Mouse (Mus musculus): Measurements from ENCODE around the gene Hoxc12.

Hoxc12 gene

DNA sequence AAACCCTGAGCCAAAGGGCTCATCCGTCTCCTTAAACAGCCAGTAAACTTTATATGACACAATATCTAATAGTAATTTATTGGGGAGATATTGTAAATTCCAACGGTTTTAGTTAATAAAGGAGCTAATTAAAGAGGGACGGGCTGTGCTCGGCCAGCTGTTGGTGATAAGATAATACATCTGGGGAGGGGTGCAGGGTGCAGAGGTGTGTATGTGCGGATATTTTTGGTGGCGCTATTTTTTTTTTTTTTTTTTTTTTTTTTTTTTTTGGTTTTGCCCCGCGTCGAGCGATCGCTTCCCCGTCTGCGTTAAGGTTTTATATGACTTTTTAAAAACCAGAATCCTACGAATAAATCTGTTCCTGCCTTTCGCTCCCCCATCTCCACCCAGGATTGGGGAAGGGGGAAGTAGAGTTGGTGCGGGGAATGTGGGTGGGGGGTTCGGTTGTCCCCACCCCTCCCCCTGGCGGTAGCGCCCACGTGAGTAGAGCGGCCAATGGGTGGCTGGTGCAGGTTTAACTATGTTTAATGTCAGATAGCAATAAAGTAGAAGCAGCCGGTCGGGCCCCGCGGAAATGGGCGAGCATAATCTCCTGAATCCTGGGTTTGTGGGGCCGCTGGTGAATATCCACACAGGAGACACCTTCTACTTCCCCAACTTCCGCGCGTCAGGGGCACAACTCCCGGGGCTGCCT lies at the start of gene Hoxc12:
Gene Hoxc12 (plus strand): TSS at position 479 of the 694 bp plus-strand sequence.
- DNase-seq, result no peak

- DNase-seq, result no peak
Observed at GRCm38 (mm10) chr15:102895115-102895514, 41.4 kb upstream of the Hoxc12 start.

- DNase-seq, result no peak
Observed at GRCm38 (mm10) chr15:102904946-102905345, 31.6 kb upstream of the Hoxc12 start.

DNA sequence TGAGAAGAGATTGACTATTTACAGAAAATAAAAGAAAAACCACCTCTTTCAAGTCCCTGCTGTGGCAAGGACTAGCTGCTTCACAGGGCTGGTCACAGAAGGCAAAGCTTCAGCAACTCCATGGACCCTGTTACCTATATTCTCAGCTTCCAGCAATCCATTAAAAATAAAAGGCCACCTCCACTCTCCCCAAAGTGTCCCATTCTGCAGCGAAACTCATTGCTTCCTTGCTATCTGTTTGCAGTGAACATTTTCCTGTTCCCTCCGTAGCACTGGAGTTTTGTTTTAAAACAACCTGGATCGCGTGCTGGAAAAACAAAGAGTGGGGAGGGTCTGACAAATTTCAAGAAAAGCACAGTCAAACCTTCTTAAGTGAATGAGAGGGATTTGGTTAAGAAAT lies 27.0 kb upstream of the Hoxc12 start:
- DNase-seq, result no peak

DNA sequence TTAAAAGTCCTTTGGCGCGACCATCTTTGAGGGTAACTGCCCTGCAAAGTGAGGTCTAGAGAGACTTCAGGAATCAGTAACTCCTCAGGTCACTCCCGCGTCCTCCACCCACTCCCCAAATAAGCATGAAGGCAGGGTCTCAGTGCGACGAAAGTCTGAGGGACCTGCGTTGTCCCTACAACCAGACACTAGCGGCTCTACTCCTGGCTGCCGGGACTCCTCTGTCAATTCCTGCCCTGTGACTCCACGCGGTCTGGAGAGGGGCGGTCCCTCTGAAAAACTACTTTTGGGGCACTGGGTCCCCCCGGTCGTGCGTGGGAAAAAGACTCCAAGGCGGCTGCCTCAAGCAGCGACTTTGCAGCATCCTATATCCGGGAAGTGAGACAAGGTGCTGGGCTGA lies 26.5 kb upstream of the Hoxc12 start:
- DNase-seq, result no peak

DNA sequence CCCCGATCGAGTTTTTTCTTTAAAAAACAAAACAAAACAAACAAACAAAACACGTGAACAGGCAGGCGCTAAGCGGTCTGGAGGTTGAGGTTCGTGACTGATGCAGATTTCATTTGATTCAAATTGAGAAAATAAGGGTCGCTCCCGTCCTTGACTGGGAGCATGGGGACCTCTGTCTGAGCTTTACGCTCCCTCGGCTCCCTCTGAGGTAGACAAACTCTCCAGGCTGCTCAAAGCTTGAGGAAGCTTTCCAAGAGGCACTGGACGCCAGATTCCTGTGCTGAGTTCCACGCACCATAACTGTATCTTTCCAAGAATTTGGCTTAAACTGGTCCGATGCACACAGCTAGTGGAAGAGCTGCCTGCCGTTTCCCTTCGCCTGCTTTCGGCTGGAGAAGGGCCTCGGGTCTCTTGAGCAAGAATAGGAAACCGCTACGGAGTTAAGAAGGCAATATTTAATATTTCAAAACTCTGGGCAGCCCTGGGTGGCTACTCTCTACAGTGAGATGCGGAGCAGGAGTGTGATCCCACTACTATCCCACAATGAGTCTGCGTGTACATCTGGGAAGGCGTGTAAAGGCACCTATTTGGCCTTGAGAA lies 26.0 kb upstream of the Hoxc12 start:
- no peak for DNase-seq

GRCm38 (mm10) chr15:102913038-102913585 lies 23.4 kb upstream of the Hoxc12 start:
- no peak for DNase-seq

- no peak for DNase-seq
Observed at GRCm38 (mm10) chr15:102917972-102918572, 18.5 kb upstream of the Hoxc12 start.

DNA sequence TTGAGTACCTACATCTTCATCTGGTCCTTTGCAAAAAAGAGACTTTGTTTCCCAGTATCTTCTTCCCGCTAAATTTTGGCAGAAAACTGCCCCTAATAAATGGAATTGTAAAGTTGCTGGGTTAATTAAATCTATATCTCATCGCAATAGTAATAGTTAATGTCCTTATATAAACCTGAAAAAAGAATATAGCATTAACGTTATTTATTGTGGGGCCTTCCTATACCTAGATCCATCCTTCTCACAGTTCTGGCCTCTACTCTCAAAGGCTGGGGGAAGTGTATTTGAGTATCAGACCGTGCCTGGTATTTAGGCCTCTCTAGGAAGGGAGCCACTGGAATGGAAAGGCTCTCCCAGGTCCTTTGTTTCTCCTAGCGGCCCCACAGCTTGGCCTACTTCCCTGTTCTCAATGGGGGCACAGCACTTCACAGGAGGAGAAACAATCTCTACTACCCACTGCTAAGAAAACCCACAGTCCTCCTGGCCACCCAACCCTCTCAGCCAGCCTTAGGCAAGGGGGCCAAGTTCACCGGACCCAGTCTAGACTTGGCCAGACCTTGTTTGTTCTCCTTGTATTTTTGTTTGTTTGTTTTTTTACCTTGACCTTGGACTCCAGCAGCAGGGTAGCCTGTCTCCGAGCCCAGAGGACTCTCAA lies 17.8 kb upstream of the Hoxc12 start:
- no peak for DNase-seq

DNA sequence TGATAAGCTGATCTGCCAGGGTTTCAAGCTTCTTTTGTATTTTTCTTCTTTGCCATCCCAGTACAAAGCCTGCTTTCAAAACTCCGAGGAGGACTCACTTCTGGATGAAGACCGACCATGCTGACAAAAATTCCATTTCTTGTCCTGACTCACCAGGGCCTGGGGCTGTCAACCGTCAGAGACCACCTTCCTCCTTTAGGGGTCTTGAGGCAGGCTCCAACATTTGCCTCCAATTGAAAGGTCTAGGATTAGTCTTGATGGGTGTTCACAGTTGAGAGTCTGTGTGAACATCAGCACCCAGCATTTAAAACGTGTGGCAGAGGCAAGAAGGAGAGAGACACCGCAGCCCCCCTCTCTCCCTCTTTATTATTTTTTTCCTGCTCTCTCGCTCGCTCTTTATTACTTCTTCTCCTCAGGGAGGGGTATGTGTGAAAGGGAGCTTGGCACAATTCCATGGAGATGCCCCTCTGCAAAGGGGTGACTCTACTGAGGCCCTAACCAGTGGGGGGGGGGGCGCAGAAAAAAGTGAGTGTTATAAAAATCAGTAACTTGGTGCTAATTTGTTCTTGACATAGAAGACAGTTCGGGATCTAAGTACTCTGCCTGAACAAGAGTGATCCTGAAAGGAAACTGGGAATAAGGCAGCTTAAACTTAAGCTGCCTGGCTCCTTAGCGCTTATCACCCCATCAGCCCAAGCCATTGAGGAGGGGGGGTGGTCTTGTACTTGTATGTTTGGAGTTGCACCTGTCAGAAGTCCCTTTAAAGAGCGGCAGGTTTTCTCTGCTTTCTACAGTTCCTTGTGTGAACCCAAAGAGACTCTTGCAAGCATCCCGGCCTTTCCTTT lies 17.0 kb upstream of the Hoxc12 start:
- DNase-seq, result no peak

- DNase-seq, result peak; percentile 32
Observed at GRCm38 (mm10) chr15:102920619-102921018, 15.9 kb upstream of the Hoxc12 start.

- DNase-seq, result no peak
Observed at GRCm38 (mm10) chr15:102921053-102922011, 15.2 kb upstream of the Hoxc12 start, which contains the start of gene Hoxc13. Hoxc13 (plus strand) TSS chr15:102921103.

- DNase-seq, result no peak
Observed at GRCm38 (mm10) chr15:102922012-102922362, 14.6 kb upstream of the Hoxc12 start.

DNA sequence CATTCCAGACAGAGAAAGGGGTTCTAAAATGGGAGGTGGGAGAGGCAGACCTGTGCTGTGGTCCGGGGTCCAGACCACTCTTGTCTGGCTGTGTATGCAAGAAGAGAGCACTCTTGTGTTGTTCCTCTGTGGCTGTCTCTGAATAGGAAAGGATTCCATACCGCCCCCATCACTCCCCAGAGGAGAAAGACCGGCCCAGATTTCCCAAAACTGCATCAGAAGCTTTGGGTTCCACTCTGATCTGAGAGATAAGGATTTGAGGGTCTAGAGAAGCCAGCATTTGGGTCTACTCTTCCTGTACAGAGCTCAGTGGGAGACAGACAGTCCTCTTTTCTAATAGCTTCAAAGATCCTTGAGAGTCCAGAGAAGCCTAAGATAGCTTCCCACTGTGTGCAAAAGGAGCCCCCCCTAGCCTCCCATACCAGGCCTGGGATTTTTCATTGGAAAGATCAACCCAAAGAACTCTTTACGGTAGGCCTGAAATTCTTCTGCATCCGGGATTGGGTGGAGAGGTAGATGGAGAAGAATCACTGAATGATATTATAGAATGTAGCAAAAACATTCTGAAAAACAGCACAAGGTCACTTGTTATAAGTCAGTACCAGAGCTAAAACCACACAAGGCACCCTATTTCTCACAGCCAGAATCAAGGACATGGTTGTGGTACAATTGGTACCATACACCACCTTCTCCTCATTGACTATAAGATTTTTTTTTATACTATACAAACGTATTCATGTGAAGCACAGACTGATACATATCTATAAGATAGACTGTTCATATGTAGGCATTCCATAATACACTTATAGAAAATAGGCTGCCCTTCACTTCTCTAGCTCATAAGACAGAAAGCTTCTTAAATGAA lies 13.7 kb upstream of the Hoxc12 start:
- DNase-seq, result no peak

- no peak for DNase-seq
Observed at GRCm38 (mm10) chr15:102927032-102927645, 9.4 kb upstream of the Hoxc12 start.

- no peak for DNase-seq
Observed at GRCm38 (mm10) chr15:102931706-102932358, 4.7 kb upstream of the Hoxc12 start.

DNA sequence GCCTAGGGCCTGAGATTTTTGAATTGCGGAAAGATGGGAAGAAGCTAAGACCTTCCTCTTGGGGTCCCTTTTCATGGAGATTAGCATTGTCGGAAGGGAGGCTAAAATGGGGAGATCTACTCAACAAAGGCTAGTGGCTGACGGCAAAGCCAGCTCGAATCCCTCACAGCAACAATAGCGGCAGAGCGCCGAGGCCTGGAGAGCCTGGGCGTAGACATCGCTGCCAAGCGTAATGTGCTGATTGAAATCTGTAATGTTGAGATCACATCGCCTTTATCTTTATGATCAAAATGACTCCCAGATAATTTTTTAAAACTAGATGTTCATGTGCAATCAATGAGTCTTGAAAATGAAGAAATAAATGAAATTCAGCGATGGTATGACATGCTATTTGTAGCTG lies 2.1 kb upstream of the Hoxc12 start:
- no peak for DNase-seq

GRCm38 (mm10) chr15:102934897-102935296 lies 1.7 kb upstream of the Hoxc12 start:
- DNase-seq, result no peak

GRCm38 (mm10) chr15:102937036-102937666 lies 594 bp downstream of the Hoxc12 start:
- no peak for DNase-seq
